Mouse (Mus musculus): ENCODE results near the gene Parva. TPM values are rescaled to one million over a fixed set of nuclear protein-coding genes. Genes with fewer than 3 reads are reported as not detected.

The Parva gene
- total and polyA plus RNA-seq, 3 experiments, result 0.08 to 1.1 (median 0.15) TPM

- no peak for DNase-seq (ENCODE audit: extremely low read depth)
- Histone ChIP-seq H3K4me1 (ENCODE audit: control insufficient read depth in 1 of 2, insufficient read depth in 2 of 2) (no peaks in the 10 kb centered on the region), H3K9ac (ENCODE audit: insufficient read depth, low read depth) (no peak overlapping the region), H3K36me3 (replicated peaks in 1 of 2; ENCODE audit: control insufficient read depth in 1 of 2, insufficient read depth in 1 of 2, low read length in 1 of 2) (no peaks in the 10 kb centered on the region), H3K4me2 (ENCODE audit: insufficient read depth, low read depth, poor library complexity, severe bottlenecking) (no peak overlapping the region), H3K4me3 (replicated peaks in 1 of 3; ENCODE audit: low read depth in 2 of 3, low read length in 2 of 3, poor library complexity in 1 of 3) (no peak overlapping the region), H3K27ac (ENCODE audit: insufficient read depth, low read depth) (no peak overlapping the region), H3K9me3 (replicated peaks; ENCODE audit: low read length) (no peaks in the 10 kb centered on the region), H3K27me3 (replicated peaks) (no peaks in the 10 kb centered on the region), H3K79me2 (replicated peaks; ENCODE audit: control insufficient read depth, extremely low read depth, insufficient read depth, poor library complexity, severe bottlenecking) (no peaks in the 10 kb centered on the region)
- in situ Hi-C loops (cut with MboI; ENCODE audit: low pct_ligation_motif_present, low pct_unique_long_range_greater_than_20kb, low sequenced_read_pairs) (no loop called here), dilution Hi-C loops (cut with MboI; ENCODE audit: extremely low pct_ligation_motif_present, extremely low pct_unique_long_range_greater_than_20kb, low sequenced_read_pairs) (no loop called here)
- TF ChIP-seq MEF2A (IDR thresholded peaks at IDR 0.05; ENCODE audit: borderline replicate concordance, low read depth, low read length) (no peak), TCF12 (IDR thresholded peaks at IDR 0.05; ENCODE audit: low read depth, low read length) (no peak), ZC3H11A (IDR thresholded peaks at IDR 0.05; ENCODE audit: low read depth, low read length) (no peak), UBTF (IDR thresholded peaks at IDR 0.05; ENCODE audit: low read depth, low read length) (no peak), USF2 (conservative IDR thresholded peaks at IDR 0.05; ENCODE audit: low read depth, low read length) (no peak), JUN (IDR thresholded peaks at IDR 0.05; ENCODE audit: insufficient read depth, low read depth, low read length) (no peak), POLR2AphosphoS2 (IDR thresholded peaks at IDR 0.05; ENCODE audit: low read depth, low read length) (no peak), ZMIZ1 (IDR thresholded peaks at IDR 0.05; ENCODE audit: low read depth, low read length) (no peak), ELF1 (IDR thresholded peaks at IDR 0.05; ENCODE audit: low read depth, low read length) (no peak), MAX (IDR thresholded peaks at IDR 0.05; ENCODE audit: low read length) (no peak), RAD21 (IDR thresholded peaks at IDR 0.05; ENCODE audit: low read depth, low read length) (no peak), USF1 (IDR thresholded peaks at IDR 0.05; ENCODE audit: low read depth, low read length) (no peak), NRF1 (IDR thresholded peaks at IDR 0.05; ENCODE audit: low read depth, low read length) (no peak), CTCF (conservative IDR thresholded peaks at IDR 0.05 in 1 of 2, IDR thresholded peaks at IDR 0.05 in 1 of 2; ENCODE audit: low read depth in 2 of 2, low read length in 2 of 2) (no peak), ZKSCAN1 (IDR thresholded peaks at IDR 0.05; ENCODE audit: borderline replicate concordance, low read depth, low read length) (no peak), MXI1 (IDR thresholded peaks at IDR 0.05; ENCODE audit: low read depth, low read length) (no peak), ZNF384 (IDR thresholded peaks at IDR 0.05; ENCODE audit: low read depth, low read length) (no peak)
Measured at GRCm38 (mm10) chr7:112593586-112593985, 166.3 kb downstream of the Parva start.

GRCm38 (mm10) chr7:112595226-112595850 is 168.0 kb downstream of the Parva start:
- in situ Hi-C loops (cut with MboI; ENCODE audit: low pct_ligation_motif_present, low pct_unique_long_range_greater_than_20kb, low sequenced_read_pairs), result no loop called here
- Histone ChIP-seq H3K27me3 (replicated peaks) (no peaks in the 10 kb centered on the region), H3K79me2 (replicated peaks; ENCODE audit: control insufficient read depth, extremely low read depth, insufficient read depth, poor library complexity, severe bottlenecking) (no peaks in the 10 kb centered on the region), H3K9me3 (replicated peaks; ENCODE audit: low read length) (no peaks in the 10 kb centered on the region), H3K27ac (ENCODE audit: insufficient read depth, low read depth) (no peak overlapping the region), H3K9ac (ENCODE audit: insufficient read depth, low read depth) (no peak overlapping the region), H3K36me3 (replicated peaks in 1 of 2; ENCODE audit: control insufficient read depth in 1 of 2, insufficient read depth in 1 of 2, low read length in 1 of 2) (no peaks in the 10 kb centered on the region), H3K4me2 (ENCODE audit: insufficient read depth, low read depth, poor library complexity, severe bottlenecking) (no peak overlapping the region), H3K4me1 (ENCODE audit: control insufficient read depth in 1 of 2, insufficient read depth in 2 of 2) (no peaks in the 10 kb centered on the region; a peak in 1 of 4 replicates), H3K4me3 (replicated peaks in 1 of 3; ENCODE audit: low read depth in 2 of 3, low read length in 2 of 3, poor library complexity in 1 of 3) (no peak overlapping the region)
- DNase-seq (ENCODE audit: extremely low read depth), result no peak
- dilution Hi-C loops (cut with MboI; ENCODE audit: extremely low pct_ligation_motif_present, extremely low pct_unique_long_range_greater_than_20kb, low sequenced_read_pairs), result no loop called here
- no peak for TF ChIP-seq MYC (IDR thresholded peaks at IDR 0.05; ENCODE audit: low read depth, low read length)
- TF ChIP-seq NELFE (IDR thresholded peaks at IDR 0.05; ENCODE audit: low read depth, low read length), result no peak
- no peak for TF ChIP-seq USF1 (IDR thresholded peaks at IDR 0.05; ENCODE audit: low read depth, low read length)
